8 mouse cellular contexts compared by ENCODE assay signal in genomic region chr9:108263131-108263681, GRCm38 (mm10). TPM values are rescaled to one million over a fixed set of nuclear protein-coding genes. Genes with fewer than 3 reads are reported as not detected.
A peak's percentile ranks its signal among the peaks of the same experiment; 100 is the strongest.
DNase-seq lines count a peak whose midpoint lies in the region; ATAC-seq and TF ChIP-seq lines count a peak whose summit lies in the region.

No protein-coding gene starts in this region.

- no peak for TF ChIP-seq CTCF in bone marrow, adult 2 months (IDR thresholded peaks at IDR 0.05; ENCODE audit: control insufficient read depth, insufficient read depth, low read length)
- TF ChIP-seq CTCF in intestine, postnatal 0 days (IDR thresholded peaks at IDR 0.05; ENCODE audit: low read depth) = no peak

- peak overlapping the region; percentile 85 for H3K4me2 ChIP-seq in forebrain, embryonic 16.5 days (ENCODE audit: low read length)
- H3K4me2 ChIP-seq in intestine, postnatal 0 days (replicated peaks; ENCODE audit: low read depth) = peak overlapping the region; percentile 89
- H3K4me2 ChIP-seq in lung, embryonic 15.5 days = peak overlapping the region; percentile 85

- peak overlapping the region; percentile 86 for H3K9ac ChIP-seq in forebrain, embryonic 16.5 days (replicated peaks; ENCODE audit: low read depth, low read length)
- peak overlapping the region; percentile 85 for H3K9ac ChIP-seq in intestine, postnatal 0 days (ENCODE audit: low read depth, low read length)
- H3K9ac ChIP-seq in lung, embryonic 15.5 days = peak overlapping the region; percentile 87

- H3K4me3 ChIP-seq in bone marrow, adult 2 months (replicated peaks; ENCODE audit: control insufficient read depth, low read depth, low read length) = peak overlapping the region; percentile 83
- H3K4me3 ChIP-seq in forebrain, embryonic 16.5 days (replicated peaks; ENCODE audit: low read length) = peak overlapping the region; percentile 95
- H3K4me3 ChIP-seq in intestine, postnatal 0 days (ENCODE audit: low read depth, low read length) = peak overlapping the region; percentile 81
- H3K4me3 ChIP-seq in lung, embryonic 15.5 days = peak overlapping the region; percentile 97

- no peaks in the 10 kb centered on the region for H3K36me3 ChIP-seq in forebrain, embryonic 16.5 days (ENCODE audit: control insufficient read depth, insufficient read depth)
- no peaks in the 10 kb centered on the region for H3K36me3 ChIP-seq in intestine, postnatal 0 days (ENCODE audit: control insufficient read depth, insufficient read depth)
- no peaks in the 10 kb centered on the region for H3K36me3 ChIP-seq in lung, embryonic 15.5 days

- ATAC-seq in forebrain, embryonic 16.5 days = peak; percentile 59
- ATAC-seq in intestine, postnatal 0 days = peak; percentile 68
- peak; percentile 44 for ATAC-seq in lung, embryonic 15.5 days (ENCODE audit: borderline replicate concordance, extremely low read depth, low FRiP score, low TSS enrichment)
- no peak; the same call in 1 of the 2 replicates for ATAC-seq in megakaryocyte-erythroid progenitor cell, adult 5-6 weeks (replicated peaks; ENCODE audit: low FRiP score, low TSS enrichment, poor library complexity, severe bottlenecking)

- under 1% methylated on average over 61 of the region's 62 CpGs for WGBS in bone marrow, adult 2 months
- WGBS in forebrain, embryonic 16.5 days = under 1% methylated on average over 57 of the region's 62 CpGs
- WGBS in intestine, postnatal 0 days = 0% methylated on average over 55 of the region's 62 CpGs
- under 1% methylated on average over 54 of the region's 62 CpGs for WGBS in lung, embryonic 15.5 days

- H3K27ac ChIP-seq in bone marrow, adult 2 months (ENCODE audit: control insufficient read depth, insufficient read depth, low read depth, low read length, poor library complexity) = peak overlapping the region; percentile 82
- peak overlapping the region; percentile 86 for H3K27ac ChIP-seq in forebrain, embryonic 16.5 days (ENCODE audit: low read length)
- H3K27ac ChIP-seq in intestine, postnatal 0 days (ENCODE audit: low read depth, low read length) = peak overlapping the region; percentile 88
- H3K27ac ChIP-seq in lung, embryonic 15.5 days = peak overlapping the region; percentile 97

- H3K27me3 ChIP-seq in forebrain, embryonic 16.5 days (replicated peaks; ENCODE audit: control insufficient read depth, insufficient read depth, low read length) = no peaks in the 10 kb centered on the region
- no peaks in the 10 kb centered on the region for H3K27me3 ChIP-seq in intestine, postnatal 0 days (replicated peaks; ENCODE audit: control insufficient read depth, insufficient read depth, low read length)
- no peaks in the 10 kb centered on the region for H3K27me3 ChIP-seq in lung, embryonic 15.5 days

- TF ChIP-seq POLR2A in bone marrow, adult 2 months (IDR thresholded peaks at IDR 0.05; ENCODE audit: borderline replicate concordance, control insufficient read depth, low read depth, low read length) = no peak

- peak; percentile 42 for DNase-seq in layer of hippocampus, adult 11-12 months (ENCODE audit: low spot score)
- no peak for DNase-seq in layer of hippocampus, adult 9-10 months (ENCODE audit: low spot score)
- DNase-seq in right cerebral cortex, postnatal 4 days = peak; percentile 36

- H3K9me3 ChIP-seq in forebrain, embryonic 16.5 days (ENCODE audit: control insufficient read depth, low read length) = no peaks in the 10 kb centered on the region
- no peaks in the 10 kb centered on the region for H3K9me3 ChIP-seq in intestine, postnatal 0 days (ENCODE audit: control insufficient read depth)
- no peaks in the 10 kb centered on the region for H3K9me3 ChIP-seq in lung, embryonic 15.5 days

- H3K4me1 ChIP-seq in bone marrow, adult 2 months (ENCODE audit: control insufficient read depth, insufficient read depth, low read length) = no peaks in the 10 kb centered on the region; the same call in 1 of the 2 replicates
- peaks cover 24% of the 10 kb centered on the region for H3K4me1 ChIP-seq in forebrain, embryonic 16.5 days (replicated peaks; ENCODE audit: control insufficient read depth, insufficient read depth, low read length)
- H3K4me1 ChIP-seq in intestine, postnatal 0 days (replicated peaks; ENCODE audit: control insufficient read depth, insufficient read depth, low read length) = peaks cover 16% of the 10 kb centered on the region; the same call in 1 of the 2 replicates
- peaks cover 46% of the 10 kb centered on the region for H3K4me1 ChIP-seq in lung, embryonic 15.5 days

RNA-seq across cellular contexts. Expression of gene Dag1, which starts 0.6 kb away (rescaled TPM):
- 2.6 and 2.7 TPM in 2 replicates for polyA plus RNA-seq in bone marrow, adult 2 months (2011; ENCODE audit: insufficient read depth, insufficient read length, low replicate concordance, missing spikeins)
- 56.3 and 57.9 TPM in 2 replicates for polyA plus RNA-seq in forebrain, embryonic 16.5 days (2015; fragmentation: Nextera tagmentation; extraction: Ambion mirVana)
- 42.9 and 44.6 TPM in 2 replicates for polyA plus RNA-seq in intestine, postnatal 0 days (2015; fragmentation: Nextera tagmentation; extraction: Ambion mirVana)
- 100 and 110 TPM in 2 replicates for polyA plus RNA-seq in lung, embryonic 15.5 days (2015; fragmentation: Nextera tagmentation; extraction: Ambion mirVana)
- 10.2 and 12.9 TPM in 2 replicates for total RNA-seq in megakaryocyte-erythroid progenitor cell, adult 5-6 weeks (2014; fragmentation: Nextera tagmentation)
- 4.6 and 5.1 TPM in 2 replicates for total RNA-seq in megakaryocyte-erythroid progenitor cell, adult 5-6 weeks (2017)

RNA-seq across cellular contexts. Expression of gene Nicn1, which starts 27.0 kb away (rescaled TPM):
- 2.3 TPM in 2 replicates for polyA plus RNA-seq in bone marrow, adult 2 months (2011; ENCODE audit: insufficient read depth, insufficient read length, low replicate concordance, missing spikeins)
- polyA plus RNA-seq in forebrain, embryonic 16.5 days (2015; fragmentation: Nextera tagmentation; extraction: Ambion mirVana) = 139 and 158 TPM in 2 replicates
- polyA plus RNA-seq in intestine, postnatal 0 days (2015; fragmentation: Nextera tagmentation; extraction: Ambion mirVana) = 12.4 and 15.6 TPM in 2 replicates
- 32.5 and 37.2 TPM in 2 replicates for polyA plus RNA-seq in lung, embryonic 15.5 days (2015; fragmentation: Nextera tagmentation; extraction: Ambion mirVana)
- total RNA-seq in megakaryocyte-erythroid progenitor cell, adult 5-6 weeks (2014; fragmentation: Nextera tagmentation) = 3.1 and 5.0 TPM in 2 replicates
- 1.4 TPM in 1 of 2 replicates, not detected in the other for total RNA-seq in megakaryocyte-erythroid progenitor cell, adult 5-6 weeks (2017)

RNA-seq across cellular contexts. Expression of gene Amt, which starts 33.4 kb away (rescaled TPM):
- 1.7 and 15.2 TPM in 2 replicates for polyA plus RNA-seq in bone marrow, adult 2 months (2011; ENCODE audit: insufficient read depth, insufficient read length, low replicate concordance, missing spikeins)
- 22.3 and 23.8 TPM in 2 replicates for polyA plus RNA-seq in forebrain, embryonic 16.5 days (2015; fragmentation: Nextera tagmentation; extraction: Ambion mirVana)
- 4.5 and 4.8 TPM in 2 replicates for polyA plus RNA-seq in intestine, postnatal 0 days (2015; fragmentation: Nextera tagmentation; extraction: Ambion mirVana)
- polyA plus RNA-seq in lung, embryonic 15.5 days (2015; fragmentation: Nextera tagmentation; extraction: Ambion mirVana) = 19.7 and 20.5 TPM in 2 replicates
- 0.28 TPM in 1 of 2 replicates, not detected in the other for total RNA-seq in megakaryocyte-erythroid progenitor cell, adult 5-6 weeks (2014; fragmentation: Nextera tagmentation)
- 0.23 TPM in 1 of 2 replicates, not detected in the other for total RNA-seq in megakaryocyte-erythroid progenitor cell, adult 5-6 weeks (2017)

RNA-seq across cellular contexts. Expression of gene Rhoa, which starts 42.7 kb away (rescaled TPM):
- polyA plus RNA-seq in bone marrow, adult 2 months (2011; ENCODE audit: insufficient read depth, insufficient read length, low replicate concordance, missing spikeins) = 138 and 223 TPM in 2 replicates
- 282 and 351 TPM in 2 replicates for polyA plus RNA-seq in forebrain, embryonic 16.5 days (2015; fragmentation: Nextera tagmentation; extraction: Ambion mirVana)
- polyA plus RNA-seq in intestine, postnatal 0 days (2015; fragmentation: Nextera tagmentation; extraction: Ambion mirVana) = 313 and 315 TPM in 2 replicates
- 484 and 512 TPM in 2 replicates for polyA plus RNA-seq in lung, embryonic 15.5 days (2015; fragmentation: Nextera tagmentation; extraction: Ambion mirVana)
- 148 and 275 TPM in 2 replicates for total RNA-seq in megakaryocyte-erythroid progenitor cell, adult 5-6 weeks (2014; fragmentation: Nextera tagmentation)
- 249 and 303 TPM in 2 replicates for total RNA-seq in megakaryocyte-erythroid progenitor cell, adult 5-6 weeks (2017)

RNA-seq across cellular contexts. Expression of gene Tcta, which starts 42.8 kb away (rescaled TPM):
- 5.6 and 13.2 TPM in 2 replicates for polyA plus RNA-seq in bone marrow, adult 2 months (2011; ENCODE audit: insufficient read depth, insufficient read length, low replicate concordance, missing spikeins)
- 34.3 and 37.6 TPM in 2 replicates for polyA plus RNA-seq in forebrain, embryonic 16.5 days (2015; fragmentation: Nextera tagmentation; extraction: Ambion mirVana)
- polyA plus RNA-seq in intestine, postnatal 0 days (2015; fragmentation: Nextera tagmentation; extraction: Ambion mirVana) = 48.6 and 50.4 TPM in 2 replicates
- polyA plus RNA-seq in lung, embryonic 15.5 days (2015; fragmentation: Nextera tagmentation; extraction: Ambion mirVana) = 29.6 and 35.5 TPM in 2 replicates
- 2.8 and 8.2 TPM in 2 replicates for total RNA-seq in megakaryocyte-erythroid progenitor cell, adult 5-6 weeks (2014; fragmentation: Nextera tagmentation)
- total RNA-seq in megakaryocyte-erythroid progenitor cell, adult 5-6 weeks (2017) = 1.4 and 4.3 TPM in 2 replicates

Comparison
In these comparisons a context has a peak if more than half of its experiments do, and no peak if none do; other contexts are left out.
1. RNA of gene Dag1, which starts 0.6 kb away (polyA plus RNA-seq): 100 to 110 TPM in lung, embryonic 15.5 days, 56.3 to 57.9 TPM in forebrain, embryonic 16.5 days and 42.9 to 44.6 TPM in intestine, postnatal 0 days; 2.6 to 2.7 TPM in bone marrow, adult 2 months; every median in the first group is over 10 times any median in the second.
2. Peak in every context shown above with its lines, with median percentiles within 50 percentile points of each other: H3K27ac ChIP-seq, H3K4me3 ChIP-seq, H3K4me2 ChIP-seq and H3K9ac ChIP-seq.